Mouse (Mus musculus) liver, adult 2 months (tissue): Measurements from ENCODE around the gene Phf7. TPM values are rescaled to one million over a fixed set of nuclear protein-coding genes. Genes with fewer than 3 reads are reported as not detected.

ENCODE experiments used
- DNase-seq: peaks from one replicate; pipeline ENCODE4 v3.0.0-alpha.2; 2011; ENCODE audit warnings: low read depth, low spot score; ENCODE audit errors: extremely low read depth
- H3K27ac ChIP-seq: fragments of 200-500 bp; replicated peaks from 2 replicates; pipeline ENCODE4 v1.5.1; 2012; ENCODE audit warnings: low read depth, mild to moderate bottlenecking, control low read depth, inconsistent platforms, low read length; ENCODE audit not compliant: insufficient read depth
- H3K27me3 ChIP-seq: fragments of 200-500 bp; 2 replicates; pipeline ENCODE4 v1.6.1; 2012; ENCODE audit warnings: mild to moderate bottlenecking, moderate library complexity, low read length, inconsistent platforms; ENCODE audit not compliant: control insufficient read depth, insufficient read depth
- H3K36me3 ChIP-seq: fragments of 200-500 bp; 2 replicates; pipeline ENCODE4 v1.6.1; 2012; ENCODE audit warnings: low read length, inconsistent platforms; ENCODE audit not compliant: control insufficient read depth, insufficient read depth
- H3K4me1 ChIP-seq: fragments of 200-500 bp; 2 replicates; pipeline ENCODE4 v1.6.1; 2011; ENCODE audit warnings: low read length; ENCODE audit not compliant: control insufficient read depth, insufficient read depth
- H3K4me3 ChIP-seq: fragments of 200-500 bp; 2 replicates; pipeline ENCODE4 v1.5.1; 2011; ENCODE audit warnings: low read depth, mild to moderate bottlenecking, control low read depth, low read length, moderate library complexity; ENCODE audit not compliant: insufficient read depth
- H3K79me2 ChIP-seq: fragments of 200-500 bp; 2 replicates; pipeline ENCODE4 v1.6.1; 2012; ENCODE audit warnings: inconsistent platforms, mild to moderate bottlenecking, low read length, moderate library complexity; ENCODE audit not compliant: control insufficient read depth, insufficient read depth
- H3K9ac ChIP-seq: fragments of 200-500 bp; 2 replicates; pipeline ENCODE4 v1.6.1; 2012; ENCODE audit warnings: low read depth, mild to moderate bottlenecking, control low read depth, inconsistent platforms, low read length
- CTCF ChIP-seq: fragments of 200-500 bp; IDR thresholded peaks from 2 replicates; pipeline ENCODE4 v1.5.1; 2011; ENCODE audit warnings: low read depth, low read length, control low read depth
- POLR2A ChIP-seq: fragments of 200-500 bp; IDR thresholded peaks from 2 replicates; pipeline ENCODE4 v1.6.1; 2011; ENCODE audit warnings: low read length, control low read depth; ENCODE audit not compliant: insufficient read depth; ENCODE audit errors: extremely low read depth
- WGBS: fragments of 180-500 bp; shearing (Covaris S2); methylation state at CpG from one replicate; pipeline ENCODE4 v1.1.7; 2018; 5-methylcytosine and 5-hydroxymethylcytosine counted together
- polyA plus RNA-seq: library from polyadenylated mRNA; depleted of rRNA; stranded (reverse); fragments of >200 nt; gene quantifications from 2 replicates; pipeline ENCODE4 v1.2.3, GENCODE M21; 2012
- total RNA-seq: library from RNA; depleted of rRNA; stranded (reverse); fragments of >200 nt; gene quantifications from 2 replicates; pipeline ENCODE4 v1.2.3, GENCODE M21; 2014

Gene Phf7
- total and polyA plus RNA-seq, 2 experiments = 4.4 to 6.9 TPM

- H3K79me2 ChIP-seq = peaks cover 9% of the 10 kb centered on the region; the same call in 1 of the 2 replicates
Observed at GRCm38 (mm10) chr14:31200038-31200437, 51.1 kb downstream of the Phf7 start.

DNA sequence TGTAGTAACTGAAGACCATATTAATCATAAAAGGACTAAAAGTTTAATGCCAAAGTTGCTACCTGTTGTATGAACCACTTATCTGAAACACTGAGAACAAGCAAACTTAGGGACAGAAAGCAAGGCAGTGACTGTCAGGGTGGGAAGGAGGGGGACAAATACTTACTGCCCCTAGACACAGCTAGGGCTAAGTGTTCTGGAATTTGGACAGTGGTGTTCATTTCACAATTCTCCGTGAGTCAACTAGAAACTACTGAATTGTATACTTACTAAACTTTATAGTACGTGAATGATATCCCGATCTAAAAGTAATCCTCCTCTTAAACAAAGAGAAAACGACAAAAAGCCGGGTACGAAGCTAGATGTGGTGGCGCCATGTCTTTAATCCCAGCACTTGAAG is 51.5 kb downstream of the Phf7 start:
- Histone ChIP-seq H3K9ac (no peak overlapping the region), H3K36me3 (peaks cover 34% of the 10 kb centered on the region), H3K4me1 (peaks cover 14% of the 10 kb centered on the region), H3K27ac (no peak overlapping the region), H3K27me3 (no peaks in the 10 kb centered on the region), H3K4me3 (no peak overlapping the region), H3K79me2 (peaks cover 6% of the 10 kb centered on the region; the same call in 1 of the 2 replicates)
- no peak for DNase-seq
- no peak for TF ChIP-seq CTCF
- WGBS = 70% methylated on average over 7 of the region's 7 CpGs

More at GRCm38 (mm10) chr14:31200038-31200437, 51.1 kb downstream of the Phf7 start:
- TF ChIP-seq CTCF (no peak), POLR2A (no peak)
- H3K27ac ChIP-seq = no peak overlapping the region
- WGBS = 78% methylated on average over 3 of the region's 3 CpGs
- DNase-seq = no peak
- no peaks in the 10 kb centered on the region for H3K27me3 ChIP-seq
- no peak overlapping the region for H3K9ac ChIP-seq
- H3K4me1 ChIP-seq = peaks cover 15% of the 10 kb centered on the region
- no peak overlapping the region for H3K4me3 ChIP-seq
- H3K36me3 ChIP-seq = peaks cover 34% of the 10 kb centered on the region

DNA sequence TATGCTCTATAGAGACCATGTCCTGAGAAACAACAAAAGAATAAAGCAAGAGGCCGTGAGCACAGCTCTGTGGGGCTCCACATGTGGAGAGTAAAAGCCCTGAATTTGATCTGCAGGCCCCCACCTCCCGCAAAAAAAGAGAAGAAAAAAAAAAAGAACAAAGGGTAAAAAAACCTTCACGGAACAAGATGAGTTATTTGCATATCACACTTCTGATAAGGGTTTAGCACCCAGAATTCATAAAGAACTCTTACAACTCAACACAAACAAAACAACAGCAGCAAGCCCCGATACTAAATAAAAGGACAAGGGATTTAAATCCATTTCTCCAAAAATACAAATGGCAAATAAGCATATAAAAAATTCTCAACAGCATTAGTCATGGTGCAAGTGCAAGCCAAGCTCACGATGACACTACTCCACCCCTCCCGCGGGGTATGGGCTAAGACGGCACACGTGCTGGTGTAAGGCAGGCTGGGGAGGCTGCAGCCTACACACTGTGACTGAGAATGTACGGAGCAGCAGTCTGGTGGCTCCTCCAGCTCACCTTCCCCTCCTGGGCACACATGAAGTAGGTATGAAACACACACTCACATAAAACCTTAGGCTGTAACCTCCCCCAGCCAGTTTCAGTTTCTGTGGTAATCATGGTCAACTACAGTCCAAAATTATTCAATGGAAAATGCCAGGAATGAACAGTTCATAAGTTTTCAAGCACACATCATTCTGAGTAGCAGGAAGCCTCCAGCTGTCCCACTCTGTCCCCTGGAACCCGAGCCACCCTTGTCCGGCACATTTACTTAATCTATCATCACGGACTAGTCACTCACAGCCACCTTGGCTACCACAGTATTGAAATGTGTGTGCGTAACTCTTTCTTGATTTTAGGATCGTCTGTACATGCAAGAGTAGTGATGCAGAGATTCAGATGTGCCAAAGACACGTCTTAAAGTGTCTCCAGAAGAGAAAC is 53.3 kb downstream of the Phf7 start:
- Histone ChIP-seq H3K4me1 (peaks cover 23% of the 10 kb centered on the region), H3K36me3 (peaks cover 28% of the 10 kb centered on the region), H3K4me3 (no peak overlapping the region; the same call in 1 of the 2 replicates), H3K27ac (0 out of 2 replicates have a peak overlapping the region, but pooled peaks have one; percentile 10), H3K79me2 (no peaks in the 10 kb centered on the region; the same call in 1 of the 2 replicates), H3K9ac (no peak overlapping the region), H3K27me3 (no peaks in the 10 kb centered on the region)
- WGBS = 68% methylated on average over 16 of the region's 16 CpGs
- TF ChIP-seq CTCF (no peak), POLR2A (no peak)
- DNase-seq = no peak

DNA sequence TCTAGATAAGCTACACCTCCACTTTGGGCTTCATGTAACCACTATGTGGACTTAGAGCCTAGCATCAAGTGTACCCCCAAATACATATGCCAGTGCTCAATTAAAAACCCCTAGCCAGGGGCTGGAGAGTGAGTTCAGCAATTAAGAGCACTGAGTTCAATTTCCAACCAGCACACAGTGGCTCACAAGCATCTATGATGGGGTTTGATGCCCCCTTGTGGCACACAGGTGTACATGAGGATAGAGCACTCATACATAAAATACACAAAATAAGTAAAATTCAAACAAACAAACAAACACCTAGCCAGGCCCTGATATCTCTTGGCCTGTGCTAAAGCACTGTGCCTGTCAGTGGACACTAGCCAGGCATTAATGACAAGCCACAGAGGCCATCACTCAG is 55.1 kb downstream of the Phf7 start:
- Histone ChIP-seq H3K36me3 (peaks cover 20% of the 10 kb centered on the region), H3K4me3 (no peak overlapping the region), H3K4me1 (peaks cover 23% of the 10 kb centered on the region), H3K79me2 (peaks cover 5% of the 10 kb centered on the region; the same call in 1 of the 2 replicates), H3K9ac (no peak overlapping the region), H3K27ac (peak overlapping the region; percentile 33), H3K27me3 (no peaks in the 10 kb centered on the region)
- DNase-seq = peak; percentile 58
- no peak for TF ChIP-seq POLR2A
- peak; percentile 58 for TF ChIP-seq CTCF

GRCm38 (mm10) chr14:31195521-31195920 is 55.6 kb downstream of the Phf7 start:
- H3K79me2 ChIP-seq = peaks cover 5% of the 10 kb centered on the region; the same call in 1 of the 2 replicates
- H3K36me3 ChIP-seq = peaks cover 21% of the 10 kb centered on the region
- H3K4me3 ChIP-seq = no peak overlapping the region
- no peak for TF ChIP-seq CTCF
- TF ChIP-seq POLR2A = no peak
- no peak for DNase-seq
- H3K9ac ChIP-seq = no peak overlapping the region
- WGBS = 80% methylated on average over 4 of the region's 4 CpGs
- H3K27ac ChIP-seq = peak overlapping the region; percentile 33
- peaks cover 23% of the 10 kb centered on the region for H3K4me1 ChIP-seq
- H3K27me3 ChIP-seq = no peaks in the 10 kb centered on the region
